Mouse (Mus musculus) T-helper 17 cell (primary cell): ENCODE data around the gene Srsf12.

ENCODE experiments used
- in situ Hi-C, 2 experiments: fragments of 300-600 bp; cut with MboI, MseI; formaldehyde crosslinking; loops; 1 replicate in 1 of 2; 2 replicates in 1 of 2; pipeline ENCODE4 v1.15.1; 2025; ENCODE audit warnings: high pct_unique_total_duplicates in 2 of 2

Gene Srsf12

GRCm38 (mm10) chr4:33248915-33249314 is 40.1 kb downstream of the Srsf12 start:
- in situ Hi-C loops, result loop anchor here in 1 of 2 experiments (5.0 kb wide), 1 partner anchor 338 kb away; no protein-coding TSS in a partner anchor

DNA sequence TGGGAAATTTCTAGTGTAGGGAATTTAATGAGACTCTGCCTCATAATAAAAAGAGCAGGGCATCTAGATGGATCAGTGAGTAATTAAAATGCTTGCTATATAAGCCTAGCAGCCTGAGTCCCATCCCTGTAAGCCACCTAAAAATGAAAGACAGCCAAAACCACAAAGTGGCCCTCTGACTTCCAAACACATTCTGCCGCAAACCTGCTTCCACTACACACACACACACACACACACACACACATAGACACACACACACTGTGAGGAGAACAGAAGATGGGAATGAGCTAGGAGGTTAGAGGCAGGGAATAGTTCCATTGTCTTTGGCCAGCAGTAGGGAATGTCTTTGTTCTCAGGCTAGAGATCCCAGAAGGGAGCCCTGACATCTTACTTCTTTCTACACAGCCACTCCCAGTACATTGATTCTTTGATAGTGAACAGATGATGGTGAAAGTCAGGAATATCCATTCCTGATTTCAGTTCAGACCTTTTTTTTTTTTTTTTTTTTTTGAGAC is 41.0 kb downstream of the Srsf12 start:
- in situ Hi-C loops, result loop anchor here in 1 of 2 experiments (5.0 kb wide), 1 partner anchor 338 kb away; no protein-coding TSS in a partner anchor

DNA sequence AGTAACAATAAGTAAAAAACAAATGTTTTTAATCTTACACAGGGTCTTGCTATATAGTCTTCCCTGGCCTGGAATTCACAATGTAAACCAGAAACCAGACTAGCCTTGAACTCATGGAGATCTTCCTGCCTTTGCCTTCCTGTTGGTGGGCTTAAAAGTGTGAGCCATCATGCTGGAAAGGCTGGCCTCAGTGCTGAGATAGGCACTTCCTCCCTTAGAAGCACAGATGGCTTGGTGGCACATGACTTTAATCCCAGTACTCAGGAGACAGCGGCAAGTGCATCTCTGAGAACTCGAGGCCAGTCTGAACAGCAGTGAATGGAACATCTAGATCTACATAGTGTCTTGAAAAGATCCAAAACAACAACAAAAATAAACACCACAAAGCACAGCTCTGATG is 42.1 kb downstream of the Srsf12 start:
- in situ Hi-C loops, result no loop called here

GRCm38 (mm10) chr4:33254706-33255105 is 45.9 kb downstream of the Srsf12 start:
- in situ Hi-C loops, result no loop called here

DNA sequence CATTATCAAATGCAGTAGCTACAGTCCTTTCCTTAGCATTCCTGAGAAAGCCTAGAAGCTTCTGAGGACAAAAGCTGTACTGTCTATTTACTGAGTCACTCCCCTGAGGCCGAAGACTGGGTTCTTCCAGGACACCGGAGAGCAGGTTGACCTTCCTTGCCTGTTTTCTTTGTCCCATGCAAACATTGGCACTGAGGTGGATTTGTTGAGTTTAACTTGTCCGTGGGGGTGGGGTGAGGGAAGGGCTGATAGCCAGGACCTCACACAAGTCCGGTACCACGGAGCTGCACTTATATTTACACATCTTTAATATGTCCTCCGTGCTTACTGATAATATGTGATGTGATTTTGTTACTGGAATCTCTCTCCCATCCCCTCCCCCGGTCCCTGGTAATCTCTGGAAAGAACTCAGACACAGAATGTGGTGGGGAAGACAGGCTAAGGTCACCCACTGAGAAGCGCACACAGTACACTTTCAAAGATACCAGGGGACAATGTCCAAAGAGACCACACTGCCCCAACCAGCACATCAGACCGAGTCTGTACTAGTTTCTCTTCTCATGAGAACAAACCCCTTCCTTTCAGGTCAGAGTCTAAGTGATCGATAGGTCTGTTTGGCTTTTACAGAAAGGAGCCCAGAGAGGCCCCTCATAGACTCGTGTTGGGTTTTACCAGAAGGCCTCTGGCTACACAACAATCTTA is 48.6 kb downstream of the Srsf12 start:
- in situ Hi-C loops, result no loop called here

DNA sequence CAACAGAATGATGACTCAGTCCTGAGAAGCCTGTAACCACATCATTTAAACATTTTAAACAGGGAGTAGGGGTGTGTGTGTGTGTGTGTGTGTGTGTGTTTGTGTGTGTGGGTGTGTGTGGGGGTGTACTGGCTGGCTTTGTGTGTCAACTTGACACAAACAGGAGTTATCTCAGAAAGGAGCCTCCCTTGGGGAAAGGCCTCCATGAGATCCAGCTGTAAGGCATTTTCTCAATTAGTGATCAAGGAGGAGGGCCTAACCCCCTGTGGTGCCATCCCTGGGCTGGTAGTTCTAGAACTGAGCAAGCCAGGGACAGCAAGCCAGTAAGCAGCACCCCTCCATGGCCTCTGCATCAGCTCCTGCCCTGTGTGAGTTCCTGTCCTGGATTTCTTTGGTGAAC is 51.5 kb downstream of the Srsf12 start:
- in situ Hi-C loops, result no loop called here

GRCm38 (mm10) chr4:33261311-33261753 is 52.5 kb downstream of the Srsf12 start:
- in situ Hi-C loops, result no loop called here

- in situ Hi-C loops, result no loop called here
Measured at GRCm38 (mm10) chr4:33262897-33263296, 54.1 kb downstream of the Srsf12 start.

GRCm38 (mm10) chr4:33264979-33265726 is 56.4 kb downstream of the Srsf12 start:
- in situ Hi-C loops, result no loop called here

GRCm38 (mm10) chr4:33270386-33271314 is 61.9 kb downstream of the Srsf12 start:
- in situ Hi-C loops, result no loop called here

- in situ Hi-C loops, result no loop called here
Measured at GRCm38 (mm10) chr4:33273437-33273836, 64.6 kb downstream of the Srsf12 start.

GRCm38 (mm10) chr4:33281891-33282685 is 73.3 kb downstream of the Srsf12 start:
- in situ Hi-C loops, result no loop called here
